Mouse (Mus musculus) small intestine, adult 2 months (tissue): ENCODE data around the gene Ablim1.

ENCODE experiments used
- CTCF ChIP-seq: fragments of 200-500 bp; IDR thresholded peaks from 2 replicates; pipeline ENCODE4 v1.5.1; 2012; ENCODE audit warnings: low read depth, mild to moderate bottlenecking, control low read depth, inconsistent platforms, low read length, moderate library complexity, mixed read lengths; ENCODE audit not compliant: insufficient replicate concordance, insufficient read length; ENCODE audit errors: extremely low read depth
- POLR2A ChIP-seq: fragments of 200-500 bp; IDR thresholded peaks from 2 replicates; pipeline ENCODE4 v1.6.1; 2012; ENCODE audit warnings: low read depth, mild to moderate bottlenecking, control low read depth, inconsistent platforms, low read length, moderate library complexity

DNA sequence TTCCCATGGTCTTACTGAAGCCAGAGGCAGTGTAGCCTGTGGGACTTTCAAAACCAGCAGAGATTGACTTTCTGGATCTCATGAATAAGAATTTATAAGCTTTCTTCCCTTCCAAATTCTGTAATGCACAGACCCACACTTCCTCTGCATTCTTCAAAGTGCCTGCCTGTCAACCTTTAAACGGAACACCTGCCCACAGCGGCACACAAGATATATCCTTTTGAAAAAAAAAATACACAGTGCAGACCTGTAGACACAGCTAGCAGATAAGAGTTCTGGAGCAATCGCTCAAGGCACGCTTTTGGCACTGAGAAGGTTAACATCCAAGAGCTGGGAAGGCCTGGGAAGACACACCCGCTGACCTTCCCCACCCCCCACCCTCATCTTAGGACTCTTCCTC, 199.8 kb downstream of the Ablim1 start:
- TF ChIP-seq CTCF (no peak), POLR2A (no peak)
